Mouse (Mus musculus) T-helper 17 cell (primary cell): ENCODE measurements at regions not wholly inside any gene's neighbourhood (a gene's known extent, or its start where the extent isn't known, plus 50 kb on each side); places are given as distances from the start of the nearest gene placed in this dataset.

Source experiments
- in situ Hi-C, 2 experiments: fragments of 300-600 bp; cut with MboI, MseI; formaldehyde crosslinking; loops; 1 replicate in 1 of 2; 2 replicates in 1 of 2; pipeline ENCODE4 v1.15.1; 2025; ENCODE audit warnings: high pct_unique_total_duplicates in 2 of 2

GRCm38 (mm10) chr2:179200495-179200894 is 241.7 kb upstream of the Cdh4 start:
- in situ Hi-C loops, result no loop called here

GRCm38 (mm10) chr2:179210164-179210805 is 231.9 kb upstream of the Cdh4 start:
- in situ Hi-C loops, result no loop called here

GRCm38 (mm10) chr2:179216773-179217172 is 225.5 kb upstream of the Cdh4 start:
- in situ Hi-C loops, result no loop called here

GRCm38 (mm10) chr2:179228096-179228495 is 214.1 kb upstream of the Cdh4 start:
- in situ Hi-C loops, result no loop called here

GRCm38 (mm10) chr2:179231708-179232354 is 210.4 kb upstream of the Cdh4 start:
- in situ Hi-C loops, result no loop called here

GRCm38 (mm10) chr2:179238166-179238565 is 204.1 kb upstream of the Cdh4 start:
- in situ Hi-C loops, result no loop called here

- in situ Hi-C loops, result no loop called here
Measured at GRCm38 (mm10) chr2:179260892-179261291, 181.3 kb upstream of the Cdh4 start.

- in situ Hi-C loops, result no loop called here
Measured at GRCm38 (mm10) chr2:179263888-179264287, 178.3 kb upstream of the Cdh4 start.

GRCm38 (mm10) chr2:179265436-179265835 is 176.8 kb upstream of the Cdh4 start:
- in situ Hi-C loops, result no loop called here

GRCm38 (mm10) chr2:179277204-179277886 is 164.9 kb upstream of the Cdh4 start:
- in situ Hi-C loops, result no loop called here

- in situ Hi-C loops, result no loop called here
Measured at GRCm38 (mm10) chr2:179277887-179278282, 164.3 kb upstream of the Cdh4 start.

- in situ Hi-C loops, result no loop called here
Measured at GRCm38 (mm10) chr2:179282276-179282675, 160.0 kb upstream of the Cdh4 start.

- in situ Hi-C loops, result no loop called here
Measured at GRCm38 (mm10) chr2:179290394-179290793, 151.8 kb upstream of the Cdh4 start.

- in situ Hi-C loops, result no loop called here
Measured at GRCm38 (mm10) chr2:179291046-179291563, 151.1 kb upstream of the Cdh4 start.

GRCm38 (mm10) chr2:179291958-179292357 is 150.3 kb upstream of the Cdh4 start:
- in situ Hi-C loops, result no loop called here

- in situ Hi-C loops, result no loop called here
Measured at GRCm38 (mm10) chr2:179292566-179292965, 149.7 kb upstream of the Cdh4 start.

GRCm38 (mm10) chr2:179293114-179293513 is 149.1 kb upstream of the Cdh4 start:
- in situ Hi-C loops, result no loop called here

- in situ Hi-C loops, result no loop called here
Measured at GRCm38 (mm10) chr2:179297057-179297456, 145.2 kb upstream of the Cdh4 start.

GRCm38 (mm10) chr2:179303765-179304164 is 138.5 kb upstream of the Cdh4 start:
- in situ Hi-C loops, result no loop called here

GRCm38 (mm10) chr2:179307286-179307931 is 134.8 kb upstream of the Cdh4 start:
- in situ Hi-C loops, result no loop called here

- in situ Hi-C loops, result no loop called here
Measured at GRCm38 (mm10) chr2:179307932-179308303, 134.3 kb upstream of the Cdh4 start.

GRCm38 (mm10) chr2:179318046-179318445 is 124.2 kb upstream of the Cdh4 start:
- in situ Hi-C loops, result loop anchor here in 1 of 2 experiments (5.0 kb wide), 1 partner anchor 71 kb away; no protein-coding TSS in a partner anchor
